Mouse (Mus musculus) MEL (cell line): Measurements from ENCODE around the gene Ctdsp2. TPM values are rescaled to one million over a fixed set of nuclear protein-coding genes. Genes with fewer than 3 reads are reported as not detected.

Source experiments
- DNase-seq: peaks from one replicate; pipeline ENCODE4 v3.0.0; 2011; ENCODE audit warnings: low read depth, low spot score
- H3K27ac ChIP-seq: 2 replicates; pipeline ENCODE4 v1.5.1; 2012; ENCODE audit warnings: low read depth, mild to moderate bottlenecking, control low read depth, low read length, moderate library complexity; ENCODE audit not compliant: control insufficient read depth
- H3K27me3 ChIP-seq, 2 experiments: fragments of 150-350 bp in 1 of 2; sonication (generic) in 1 of 2; 2 replicates each; pipeline ENCODE4 v1.6.1; 2012; ENCODE audit warnings: low read length in 2 of 2, mild to moderate bottlenecking in 2 of 2, improper control_type of control experiment in 1 of 2, moderate library complexity in 1 of 2; ENCODE audit not compliant: insufficient read depth in 2 of 2, control insufficient read depth in 1 of 2
- H3K36me3 ChIP-seq, 2 experiments: 2 replicates each; pipeline ENCODE4 v1.6.1; 2012 to 2014; ENCODE audit warnings: low read length in 2 of 2, improper control_type of control experiment in 1 of 2, inconsistent platforms in 1 of 2, mild to moderate bottlenecking in 1 of 2; ENCODE audit not compliant: insufficient read depth in 2 of 2, control insufficient read depth in 1 of 2
- H3K4me1 ChIP-seq, 2 experiments: fragments of 150-350 bp in 1 of 2; sonication (generic) in 1 of 2; 2 replicates each; pipeline ENCODE4 v1.6.1; 2012; ENCODE audit warnings: low read length in 2 of 2, improper control_type of control experiment in 1 of 2, mild to moderate bottlenecking in 1 of 2; ENCODE audit not compliant: insufficient read depth in 2 of 2, control insufficient read depth in 1 of 2
- H3K4me3 ChIP-seq, 2 experiments: fragments of 150-350 bp in 1 of 2; sonication (generic) in 1 of 2; 2 replicates each; pipeline ENCODE4 v1.5.1; 2012; ENCODE audit warnings: low read depth in 2 of 2, low read length in 2 of 2, mild to moderate bottlenecking in 2 of 2, moderate library complexity in 2 of 2, control low read depth in 1 of 2, improper control_type of control experiment in 1 of 2; ENCODE audit not compliant: control insufficient read depth in 1 of 2, insufficient read depth in 1 of 2
- H3K79me2 ChIP-seq: 2 replicates; pipeline ENCODE4 v1.6.1; 2012; ENCODE audit warnings: mild to moderate bottlenecking, low read length, moderate library complexity; ENCODE audit not compliant: control insufficient read depth, poor library complexity, insufficient read depth
- H3K9ac ChIP-seq: 2 replicates; pipeline ENCODE4 v1.6.1; 2012; ENCODE audit warnings: low read depth, mild to moderate bottlenecking, control low read depth, low read length, moderate library complexity; ENCODE audit not compliant: control insufficient read depth, poor library complexity, severe bottlenecking
- H3K9me3 ChIP-seq: fragments of 150-350 bp; sonication (generic); replicated peaks from 2 replicates; pipeline ENCODE4 v1.6.1; 2012; ENCODE audit warnings: mild to moderate bottlenecking, low read length, improper control_type of control experiment, moderate library complexity; ENCODE audit not compliant: insufficient read depth
- BHLHE40 ChIP-seq: IDR thresholded peaks from 2 replicates; pipeline ENCODE4 v1.6.1; 2012; ENCODE audit warnings: low read depth, mild to moderate bottlenecking, inconsistent platforms, low read length, improper control_type of control experiment, borderline replicate concordance
- CHD1 ChIP-seq: IDR thresholded peaks from 2 replicates; pipeline ENCODE4 v1.6.1; 2012; ENCODE audit warnings: low read depth, mild to moderate bottlenecking, inconsistent platforms, low read length, improper control_type of control experiment
- CTCF ChIP-seq, 3 experiments: IDR thresholded peaks in 2 of 3; conservative IDR thresholded peaks in 1 of 3; 2 replicates each; pipeline ENCODE4 v1.5.1; 2011 to 2012; ENCODE audit warnings: low read length in 3 of 3, low read depth in 2 of 3, mild to moderate bottlenecking in 2 of 3, improper control_type of control experiment in 1 of 3, inconsistent platforms in 1 of 3, mixed read lengths in 1 of 3, moderate library complexity in 1 of 3; ENCODE audit not compliant: control insufficient read depth in 1 of 3, insufficient read depth in 1 of 3, poor library complexity in 1 of 3, severe bottlenecking in 1 of 3
- GATA1 ChIP-seq: IDR thresholded peaks from 2 replicates; pipeline ENCODE4 v1.6.1; 2011; ENCODE audit warnings: low read depth, low read length, improper control_type of control experiment
- MAX ChIP-seq: IDR thresholded peaks from 2 replicates; pipeline ENCODE4 v1.6.1; 2011; ENCODE audit warnings: low read length, improper control_type of control experiment
- MYB ChIP-seq: IDR thresholded peaks from 2 replicates; pipeline ENCODE4 v1.6.1; 2011; ENCODE audit warnings: mild to moderate bottlenecking, low read depth, low read length, improper control_type of control experiment
- MYC ChIP-seq: IDR thresholded peaks from 2 replicates; pipeline ENCODE4 v1.6.1; 2011; ENCODE audit warnings: low read depth, mild to moderate bottlenecking, low read length, improper control_type of control experiment, moderate library complexity
- NELFE ChIP-seq: IDR thresholded peaks from 2 replicates; pipeline ENCODE4 v1.6.1; 2011; ENCODE audit warnings: low read depth, low read length, improper control_type of control experiment
- NRF1 ChIP-seq: IDR thresholded peaks from 2 replicates; pipeline ENCODE4 v1.6.1; 2014; ENCODE audit warnings: low read depth, mild to moderate bottlenecking, inconsistent platforms, low read length, improper control_type of control experiment, moderate library complexity; ENCODE audit not compliant: poor library complexity, insufficient read depth, severe bottlenecking
- POLR2A ChIP-seq, 2 experiments: IDR thresholded peaks; 2 replicates each; pipeline ENCODE4 v1.6.1; 2011 to 2012; ENCODE audit warnings: low read length in 2 of 2, mild to moderate bottlenecking in 2 of 2, control low read depth in 1 of 2, improper control_type of control experiment in 1 of 2, low read depth in 1 of 2, moderate library complexity in 1 of 2; ENCODE audit not compliant: control insufficient read depth in 1 of 2, insufficient read depth in 1 of 2, poor library complexity in 1 of 2
- SIN3A ChIP-seq: IDR thresholded peaks from 2 replicates; pipeline ENCODE4 v1.6.1; 2012; ENCODE audit warnings: low read length, improper control_type of control experiment, inconsistent platforms
- SMC3 ChIP-seq: IDR thresholded peaks from 2 replicates; pipeline ENCODE4 v1.6.1; 2011; ENCODE audit warnings: low read depth, low read length, improper control_type of control experiment
- TBP ChIP-seq: IDR thresholded peaks from 2 replicates; pipeline ENCODE4 v1.8.0; 2011; ENCODE audit warnings: low read depth, low read length, improper control_type of control experiment
- USF1 ChIP-seq: IDR thresholded peaks from 2 replicates; pipeline ENCODE4 v1.6.1; 2014; ENCODE audit warnings: low read depth, mild to moderate bottlenecking, inconsistent platforms, low read length, improper control_type of control experiment, moderate library complexity
- USF2 ChIP-seq, 2 experiments: IDR thresholded peaks; 2 replicates each; pipeline ENCODE4 v1.6.1; 2011 to 2012; ENCODE audit warnings: improper control_type of control experiment in 2 of 2, low read length in 2 of 2, borderline replicate concordance in 1 of 2, inconsistent platforms in 1 of 2, low read depth in 1 of 2, mild to moderate bottlenecking in 1 of 2; ENCODE audit not compliant: insufficient read depth in 1 of 2
- ZC3H11A ChIP-seq: IDR thresholded peaks from 2 replicates; pipeline ENCODE4 v1.6.1; 2012; ENCODE audit warnings: low read depth, mild to moderate bottlenecking, inconsistent platforms, low read length, improper control_type of control experiment
- ZMIZ1 ChIP-seq: IDR thresholded peaks from 2 replicates; pipeline ENCODE4 v1.6.1; 2012; ENCODE audit warnings: low read depth, mild to moderate bottlenecking, inconsistent platforms, low read length, improper control_type of control experiment, moderate library complexity
- ZNF384 ChIP-seq: IDR thresholded peaks from 2 replicates; pipeline ENCODE4 v1.6.1; 2012; ENCODE audit warnings: low read depth, mild to moderate bottlenecking, inconsistent platforms, low read length, improper control_type of control experiment
- polyA plus RNA-seq, 2 experiments: library from polyadenylated mRNA; stranded (reverse) in 1 of 2; unstranded in 1 of 2; fragments of >175 nt in 1 of 2; fragments of >200 nt in 1 of 2; gene quantifications; 2 replicates each; pipeline versions ENCODE4 v1.2.1 to v1.2.4; 2012; ENCODE audit warnings: low replicate concordance in 2 of 2, low read depth in 1 of 2; ENCODE audit not compliant: insufficient read length in 2 of 2, insufficient read depth in 1 of 2, missing spikeins in 1 of 2
- total RNA-seq: library from RNA; depleted of rRNA; stranded (reverse); fragments of 300-350 nt; gene quantifications from 2 replicates; pipeline ENCODE4 v1.2.3, GENCODE M21; 2012

The Ctdsp2 gene
- total and polyA plus RNA-seq, 3 experiments = 16.7 to 69.3 TPM; not detected in 1

DNA sequence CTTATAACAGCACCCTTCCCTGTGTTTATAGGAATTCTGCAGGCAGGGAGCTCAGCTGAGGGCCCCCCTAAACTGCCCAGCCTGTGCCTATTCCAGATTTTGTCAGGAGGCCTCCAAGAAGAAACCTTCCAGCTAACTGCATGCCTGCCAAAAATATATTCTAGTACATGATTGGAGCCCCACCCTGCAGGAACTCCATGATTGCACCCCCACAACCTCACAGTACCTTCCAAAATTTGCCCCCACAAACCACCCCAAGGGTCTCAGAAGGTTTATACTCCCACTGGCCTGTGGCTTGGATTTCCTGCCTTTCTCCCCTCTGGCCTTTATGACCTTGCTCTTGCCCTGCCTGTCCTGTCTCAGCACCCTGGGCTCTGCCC, 46.8 kb upstream of the Ctdsp2 start:
- DNase-seq = no peak
- H3K4me1 ChIP-seq = no peaks in the 10 kb centered on the region
- TF ChIP-seq USF1 = no peak
- TF ChIP-seq SIN3A = no peak
- no peak for TF ChIP-seq CTCF (IDR thresholded peaks at IDR 0.05 in 2 of 3, conservative IDR thresholded peaks at IDR 0.05 in 1 of 3; ENCODE audit: control insufficient read depth in 1 of 3, insufficient read depth in 1 of 3, low read depth in 2 of 3, low read length in 3 of 3, poor library complexity in 1 of 3, severe bottlenecking in 1 of 3)
- no peak for TF ChIP-seq MAX
- no peak for TF ChIP-seq CHD1
- TF ChIP-seq NELFE = no peak
- no peak for TF ChIP-seq BHLHE40
- no peak for TF ChIP-seq ZC3H11A
- TF ChIP-seq NRF1 = no peak
- TF ChIP-seq ZNF384 = no peak
- TF ChIP-seq USF2 (IDR thresholded peaks at IDR 0.05; ENCODE audit: borderline replicate concordance in 1 of 2, insufficient read depth in 1 of 2, low read depth in 1 of 2, low read length in 2 of 2) = no peak
- no peak for TF ChIP-seq GATA1
- TF ChIP-seq SMC3 = no peak
- TF ChIP-seq POLR2A (IDR thresholded peaks at IDR 0.05; ENCODE audit: control insufficient read depth in 1 of 2, insufficient read depth in 1 of 2, low read depth in 1 of 2, low read length in 2 of 2, poor library complexity in 1 of 2) = no peak
- TF ChIP-seq ZMIZ1 = no peak
- no peaks in the 10 kb centered on the region for H3K36me3 ChIP-seq
- no peak overlapping the region for H3K9ac ChIP-seq
- H3K4me3 ChIP-seq = no peak overlapping the region
- H3K9me3 ChIP-seq = no peaks in the 10 kb centered on the region
- H3K27ac ChIP-seq = no peak overlapping the region
- no peaks in the 10 kb centered on the region; a peak in 1 of 4 replicates for H3K27me3 ChIP-seq
- no peaks in the 10 kb centered on the region for H3K79me2 ChIP-seq

DNA sequence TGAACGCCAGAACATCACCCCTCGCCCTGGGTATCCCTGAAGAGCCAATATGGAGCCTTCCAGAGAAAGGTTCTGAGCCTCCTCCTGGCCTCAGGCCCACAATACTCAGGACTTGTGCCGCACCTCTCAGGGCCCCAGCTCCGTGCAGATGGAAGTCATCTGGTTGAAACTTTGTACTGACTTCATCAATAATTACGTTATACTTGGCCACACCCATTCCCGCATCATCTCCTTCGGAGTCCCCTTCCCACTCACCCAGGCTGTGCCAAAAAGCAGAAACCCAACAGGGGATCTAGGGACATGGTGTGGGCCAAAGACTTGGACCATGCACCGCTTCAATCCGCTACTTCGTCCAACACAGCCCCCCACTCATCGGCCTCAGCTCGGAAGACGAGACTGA, 44.0 kb upstream of the Ctdsp2 start:
- Histone ChIP-seq H3K27me3 (no peaks in the 10 kb centered on the region), H3K27ac (no peak overlapping the region), H3K9ac (no peak overlapping the region), H3K4me1 (no peaks in the 10 kb centered on the region), H3K79me2 (no peaks in the 10 kb centered on the region), H3K36me3 (no peaks in the 10 kb centered on the region), H3K9me3 (no peaks in the 10 kb centered on the region), H3K4me3 (no peak overlapping the region)
- no peak for DNase-seq
- TF ChIP-seq ZNF384 = no peak
- TF ChIP-seq ZMIZ1 = no peak
- TF ChIP-seq SMC3 = no peak
- no peak for TF ChIP-seq MYC
- no peak for TF ChIP-seq TBP
- TF ChIP-seq MYB = no peak
- no peak for TF ChIP-seq GATA1
- TF ChIP-seq NRF1 = no peak
